Mouse (Mus musculus): ENCODE measurements around the gene Klrb1a. TPM values are rescaled to one million over a fixed set of nuclear protein-coding genes. Genes with fewer than 3 reads are reported as not detected.
A peak's percentile ranks its signal among the peaks of the same experiment; 100 is the strongest.

Klrb1a gene
- polyA plus RNA-seq, 1 experiment from 2014 or later, result 0.66 TPM

DNA sequence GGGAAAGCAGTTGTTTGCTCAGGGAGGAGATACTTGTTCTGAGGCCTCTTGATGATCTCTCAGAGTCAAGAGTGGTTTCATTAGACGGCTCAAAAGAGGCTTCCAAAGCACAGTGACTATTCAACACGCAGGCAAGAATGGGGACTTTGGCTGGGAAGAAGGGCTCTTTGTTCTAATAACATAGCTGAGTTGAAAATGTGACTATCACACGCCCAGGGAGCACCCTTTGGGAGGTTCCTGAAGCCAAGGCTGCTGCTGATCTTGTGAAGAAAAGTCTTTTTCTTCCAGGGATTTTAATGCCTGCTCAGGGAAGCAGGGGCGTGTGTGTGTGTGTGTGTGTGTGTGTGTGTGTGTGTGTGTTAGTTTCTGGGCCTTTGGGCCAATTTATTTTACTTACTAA, 33.9 kb downstream of the Klrb1a start:
- Histone ChIP-seq H3K9ac (ENCODE audit: low read depth, low read length) (no peak overlapping the region), H3K27me3 (ENCODE audit: insufficient read depth, low read length) (no peaks in the 10 kb centered on the region), H3K27ac (no peak overlapping the region), H3K36me3 (ENCODE audit: insufficient read depth, low read length) (no peaks in the 10 kb centered on the region), H3K4me2 (ENCODE audit: low read length) (no peak overlapping the region), H3K9me3 (replicated peaks; ENCODE audit: low read length) (no peaks in the 10 kb centered on the region), H3K4me1 (replicated peaks; ENCODE audit: insufficient read depth, low read length) (no peaks in the 10 kb centered on the region), H3K4me3 (replicated peaks; ENCODE audit: low read depth, low read length) (no peak overlapping the region)
- TF ChIP-seq CTCF (IDR thresholded peaks at IDR 0.05; ENCODE audit: low read depth), result no peak
- ATAC-seq (replicated peaks; ENCODE audit: low FRiP score, low read depth) (no peak), DNase-seq (ENCODE audit: low spot score) (no peak)
- WGBS, result 72% methylated on average over 4 of the region's 4 CpGs

- no peak for DNase-seq (ENCODE audit: low spot score)
- WGBS, result 79% methylated on average over 6 of the region's 6 CpGs
- ATAC-seq (replicated peaks; ENCODE audit: low FRiP score, low read depth), result no peak
- H3K4me2 ChIP-seq (ENCODE audit: low read length), result no peak overlapping the region
- H3K9ac ChIP-seq (ENCODE audit: low read depth, low read length), result no peak overlapping the region
- H3K4me3 ChIP-seq (replicated peaks; ENCODE audit: low read depth, low read length), result no peak overlapping the region
- no peak overlapping the region for H3K27ac ChIP-seq
- no peaks in the 10 kb centered on the region for H3K4me1 ChIP-seq (replicated peaks; ENCODE audit: insufficient read depth, low read length)
- no peaks in the 10 kb centered on the region for H3K36me3 ChIP-seq (ENCODE audit: insufficient read depth, low read length)
- TF ChIP-seq CTCF (IDR thresholded peaks at IDR 0.05; ENCODE audit: low read depth), result no peak
- H3K9me3 ChIP-seq (replicated peaks; ENCODE audit: low read length), result no peaks in the 10 kb centered on the region
- no peaks in the 10 kb centered on the region for H3K27me3 ChIP-seq (ENCODE audit: insufficient read depth, low read length)
Measured at GRCm38 (mm10) chr6:128587619-128588018, 35.7 kb downstream of the Klrb1a start.

- TF ChIP-seq CTCF (IDR thresholded peaks at IDR 0.05; ENCODE audit: low read depth), result no peak
- H3K4me1 ChIP-seq (replicated peaks; ENCODE audit: insufficient read depth, low read length), result no peaks in the 10 kb centered on the region
- WGBS, result 77% methylated on average over 11 of the region's 11 CpGs
- H3K9me3 ChIP-seq (replicated peaks; ENCODE audit: low read length), result no peaks in the 10 kb centered on the region
- H3K27me3 ChIP-seq (ENCODE audit: insufficient read depth, low read length), result no peaks in the 10 kb centered on the region
- H3K4me2 ChIP-seq (ENCODE audit: low read length), result no peak overlapping the region
- H3K9ac ChIP-seq (ENCODE audit: low read depth, low read length), result no peak overlapping the region
- DNase-seq (ENCODE audit: low spot score) (no peak), ATAC-seq (replicated peaks; ENCODE audit: low FRiP score, low read depth) (no peak)
- no peak overlapping the region for H3K27ac ChIP-seq
- H3K36me3 ChIP-seq (ENCODE audit: insufficient read depth, low read length), result no peaks in the 10 kb centered on the region
- no peak overlapping the region for H3K4me3 ChIP-seq (replicated peaks; ENCODE audit: low read depth, low read length)
Measured at GRCm38 (mm10) chr6:128585642-128586245, 37.6 kb downstream of the Klrb1a start.

- no peaks in the 10 kb centered on the region for H3K9me3 ChIP-seq (replicated peaks; ENCODE audit: low read length)
- no peaks in the 10 kb centered on the region for H3K36me3 ChIP-seq (ENCODE audit: insufficient read depth, low read length)
- no peak overlapping the region for H3K27ac ChIP-seq
- WGBS, result 22% methylated on average over 10 of the region's 10 CpGs
- H3K4me3 ChIP-seq (replicated peaks; ENCODE audit: low read depth, low read length), result no peak overlapping the region
- H3K4me2 ChIP-seq (ENCODE audit: low read length), result peak overlapping the region; percentile 12
- H3K9ac ChIP-seq (ENCODE audit: low read depth, low read length), result no peak overlapping the region
- peak; percentile 78 for DNase-seq (ENCODE audit: low spot score)
- TF ChIP-seq CTCF (IDR thresholded peaks at IDR 0.05; ENCODE audit: low read depth), result peak; percentile 73
- H3K4me1 ChIP-seq (replicated peaks; ENCODE audit: insufficient read depth, low read length), result no peaks in the 10 kb centered on the region
- H3K27me3 ChIP-seq (ENCODE audit: insufficient read depth, low read length), result no peaks in the 10 kb centered on the region
- no peak for ATAC-seq (replicated peaks; ENCODE audit: low FRiP score, low read depth)
Measured at GRCm38 (mm10) chr6:128584070-128584660, 39.2 kb downstream of the Klrb1a start.

DNA sequence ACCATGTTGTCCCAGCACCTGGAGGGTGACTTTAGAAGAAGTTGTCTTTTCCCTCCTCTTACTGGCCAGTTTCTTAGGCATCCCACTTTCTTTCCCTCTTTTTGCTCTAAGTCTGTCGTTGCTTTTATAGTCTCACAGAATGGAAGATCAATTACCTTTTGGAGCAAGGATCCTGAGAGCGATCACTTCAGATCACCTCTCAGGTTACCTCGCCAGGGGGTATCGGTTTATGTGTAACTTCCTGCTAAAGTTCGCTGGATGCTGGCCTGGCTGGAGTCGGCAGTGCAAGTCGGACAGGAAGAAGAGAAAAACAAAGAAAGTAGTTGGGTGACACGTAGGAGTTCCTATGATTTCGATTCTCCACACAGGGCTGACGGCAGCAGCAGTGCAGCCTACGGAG, 41.8 kb downstream of the Klrb1a start, which contains the start of gene A2ml1:
A2ml1 (minus strand) TSS at position 101 of the 400 bp plus-strand sequence.
- H3K36me3 ChIP-seq (ENCODE audit: insufficient read depth, low read length), result no peaks in the 10 kb centered on the region
- H3K4me3 ChIP-seq (replicated peaks; ENCODE audit: low read depth, low read length), result no peak within 1 kb of the TSS
- no peak within 1 kb of the TSS for H3K9ac ChIP-seq (ENCODE audit: low read depth, low read length)
- no peaks in the 10 kb centered on the region for H3K27me3 ChIP-seq (ENCODE audit: insufficient read depth, low read length)
- DNase-seq (ENCODE audit: low spot score), result peak; percentile 25
- no peaks in the 10 kb centered on the region for H3K4me1 ChIP-seq (replicated peaks; ENCODE audit: insufficient read depth, low read length)
- H3K4me2 ChIP-seq (ENCODE audit: low read length), result no peak within 1 kb of the TSS
- TF ChIP-seq CTCF (IDR thresholded peaks at IDR 0.05; ENCODE audit: low read depth), result no peak
- no peak within 1 kb of the TSS for H3K27ac ChIP-seq
- ATAC-seq (replicated peaks; ENCODE audit: low FRiP score, low read depth), result no peak
- no peaks in the 10 kb centered on the region for H3K9me3 ChIP-seq (replicated peaks; ENCODE audit: low read length)
- 14% methylated on average over 11 of the region's 11 CpGs for WGBS

- ATAC-seq (replicated peaks; ENCODE audit: low FRiP score, low read depth), result no peak
- no peaks in the 10 kb centered on the region for H3K27me3 ChIP-seq (ENCODE audit: insufficient read depth, low read length)
- no peaks in the 10 kb centered on the region for H3K36me3 ChIP-seq (ENCODE audit: insufficient read depth, low read length)
- no peaks in the 10 kb centered on the region for H3K9me3 ChIP-seq (replicated peaks; ENCODE audit: low read length)
- H3K4me2 ChIP-seq (ENCODE audit: low read length), result no peak overlapping the region
- 72% methylated on average over 9 of the region's 9 CpGs for WGBS
- H3K9ac ChIP-seq (ENCODE audit: low read depth, low read length), result no peak overlapping the region
- no peak overlapping the region for H3K27ac ChIP-seq
- H3K4me3 ChIP-seq (replicated peaks; ENCODE audit: low read depth, low read length), result no peak overlapping the region
- H3K4me1 ChIP-seq (replicated peaks; ENCODE audit: insufficient read depth, low read length), result no peaks in the 10 kb centered on the region
- no peak for DNase-seq (ENCODE audit: low spot score)
- no peak for TF ChIP-seq CTCF (IDR thresholded peaks at IDR 0.05; ENCODE audit: low read depth)
Measured at GRCm38 (mm10) chr6:128577301-128577700, 46.0 kb downstream of the Klrb1a start.
